Mouse (Mus musculus) heart, postnatal 0 days (tissue): ENCODE measurements around the gene Nab1. TPM values are rescaled to one million over a fixed set of nuclear protein-coding genes. Genes with fewer than 3 reads are reported as not detected.
"Not testable (repeated sequence)": the region's sequence is repeated elsewhere in the genome, so short reads cannot be mapped to it uniquely, and the experiment has no call there.

ENCODE experiments used
- ATAC-seq: fragments of 200-750 bp; cut with Nextera tagmentation; 2 replicates; pipeline ENCODE4 v1.8.0; 2017; ENCODE audit warnings: low read depth, moderate number of reproducible peaks, moderate library complexity; ENCODE audit not compliant: insufficient read depth
- DNase-seq: peaks from one replicate; pipeline ENCODE4 v3.0.0-alpha.2; 2016; ENCODE audit warnings: low spot score
- H3K27ac ChIP-seq: fragments of 300-500 bp; sonication (generic); 2 replicates; pipeline ENCODE4 v1.5.1; 2014; ENCODE audit warnings: low read depth, mild to moderate bottlenecking
- H3K27me3 ChIP-seq: fragments of 300-500 bp; sonication (generic); 2 replicates; pipeline ENCODE4 v1.6.1; 2014; ENCODE audit warnings: low read length, mixed read lengths; ENCODE audit not compliant: control insufficient read depth, insufficient read depth
- H3K36me3 ChIP-seq: fragments of 300-500 bp; sonication (generic); replicated peaks from 2 replicates; pipeline ENCODE4 v1.6.1; 2014; ENCODE audit warnings: low read length, mixed read lengths; ENCODE audit not compliant: control insufficient read depth, insufficient read depth
- H3K4me1 ChIP-seq: fragments of 300-500 bp; sonication (generic); 2 replicates; pipeline ENCODE4 v1.6.1; 2014; ENCODE audit warnings: antibody characterized with exemption; ENCODE audit not compliant: control insufficient read depth, insufficient read depth
- H3K4me2 ChIP-seq: fragments of 300-500 bp; sonication (generic); 2 replicates; pipeline ENCODE4 v1.6.1; 2014; ENCODE audit warnings: low read depth, mild to moderate bottlenecking, low read length, moderate library complexity
- H3K4me3 ChIP-seq: fragments of 300-500 bp; sonication (generic); 2 replicates; pipeline ENCODE4 v1.5.1; 2014; ENCODE audit warnings: low read depth, low read length
- H3K9ac ChIP-seq: fragments of 300-500 bp; sonication (generic); replicated peaks from 2 replicates; pipeline ENCODE4 v1.6.1; 2014; ENCODE audit warnings: low read depth, low read length, mixed read lengths
- H3K9me3 ChIP-seq: fragments of 300-500 bp; sonication (generic); replicated peaks from 2 replicates; pipeline ENCODE4 v1.6.1; 2016; ENCODE audit warnings: low read length; ENCODE audit not compliant: control insufficient read depth
- CTCF ChIP-seq: IDR thresholded peaks from 2 replicates; pipeline ENCODE4 v1.5.1; 2016; ENCODE audit warnings: antibody characterized with exemption, control low read depth, low read depth
- EP300 ChIP-seq: IDR thresholded peaks from 2 replicates; pipeline ENCODE4 v1.6.1; 2016; ENCODE audit warnings: antibody characterized with exemption, low read depth
- WGBS: fragments of 180-500 bp; shearing (Covaris S2); extraction: QIAGEN DNeasy Blood & Tissue Kit; methylation state at CpG from one replicate; pipeline ENCODE4 v1.1.7; 2014; 5-methylcytosine and 5-hydroxymethylcytosine counted together
- polyA plus RNA-seq: library from polyadenylated mRNA; unstranded; fragments of >200 nt; fragmentation: Nextera tagmentation; extraction: Ambion mirVana; gene quantifications from 2 replicates; pipeline ENCODE4 v1.2.1, GENCODE M21; 2015
- total RNA-seq: library from RNA; depleted of rRNA; stranded (reverse); fragments of >200 nt; gene quantifications from 2 replicates; pipeline ENCODE4 v1.2.3, GENCODE M21; 2014; ENCODE audit warnings: low replicate concordance; rRNA removed

The Nab1 gene
- total RNA-seq: 23.7 and 31.9 TPM in 2 replicates
- polyA plus RNA-seq: 13.2 and 15.0 TPM in 2 replicates

- WGBS: 4% methylated on average over 20 of the region's 80 CpGs
- DNase-seq: peak; percentile 50
- Histone ChIP-seq H3K9ac (peak within 1 kb of the TSS; percentile 94), H3K36me3 (no peaks in the 10 kb centered on the region), H3K4me2 (peak within 1 kb of the TSS; percentile 74), H3K4me1 (peaks cover 8% of the 10 kb centered on the region), H3K9me3 (no peaks in the 10 kb centered on the region), H3K4me3 (peak within 1 kb of the TSS; percentile 90), H3K27me3 (no peaks in the 10 kb centered on the region), H3K27ac (peak within 1 kb of the TSS; percentile 93)
- peak; percentile 92 for ATAC-seq
- TF ChIP-seq CTCF: no peak
- TF ChIP-seq EP300: no peak
Measured at GRCm38 (mm10) chr1:52500314-52500981, at the start of gene Nab1. TSS of gene Nab1 (minus strand) at chr1:52500679.

GRCm38 (mm10) chr1:52547451-52547850 lies 47.0 kb upstream of the Nab1 start:
- Histone ChIP-seq H3K27me3 (no peaks in the 10 kb centered on the region), H3K4me2 (no peak overlapping the region), H3K27ac (no peak overlapping the region), H3K9ac (no peak overlapping the region), H3K36me3 (no peaks in the 10 kb centered on the region), H3K9me3 (peaks cover 14% of the 10 kb centered on the region), H3K4me1 (no peaks in the 10 kb centered on the region), H3K4me3 (no peak overlapping the region)
- 68% methylated on average over 5 of the region's 5 CpGs for WGBS
- TF ChIP-seq CTCF (no peak), EP300 (no peak)
- DNase-seq (no peak), ATAC-seq (no peak)

- TF ChIP-seq CTCF (no peak), EP300 (no peak)
- no peak for ATAC-seq
- Histone ChIP-seq H3K36me3 (no peaks in the 10 kb centered on the region), H3K4me1 (no peaks in the 10 kb centered on the region), H3K4me3 (no peak overlapping the region), H3K27ac (no peak overlapping the region), H3K9me3 (peaks cover 14% of the 10 kb centered on the region), H3K27me3 (no peaks in the 10 kb centered on the region), H3K9ac (no peak overlapping the region), H3K4me2 (no peak overlapping the region)
- DNase-seq: peak; percentile 7
- 49% methylated on average over 3 of the region's 3 CpGs for WGBS
Measured at GRCm38 (mm10) chr1:52546796-52547195, 46.3 kb upstream of the Nab1 start.

- 31% methylated on average over 3 of the region's 3 CpGs for WGBS
- not testable (repeated sequence) for H3K27ac ChIP-seq
- ATAC-seq: peak; percentile 41
Measured at GRCm38 (mm10) chr1:52540124-52540523, 39.6 kb upstream of the Nab1 start.

GRCm38 (mm10) chr1:52529933-52530332 lies 29.5 kb upstream of the Nab1 start:
- no peaks in the 10 kb centered on the region for H3K27me3 ChIP-seq
- no peak overlapping the region for H3K9ac ChIP-seq
- DNase-seq (no peak), ATAC-seq (no peak)
- no peaks in the 10 kb centered on the region for H3K4me1 ChIP-seq
- no peaks in the 10 kb centered on the region for H3K9me3 ChIP-seq
- no peak overlapping the region for H3K4me2 ChIP-seq
- no peak for TF ChIP-seq EP300
- no peak for TF ChIP-seq CTCF
- no peak overlapping the region for H3K27ac ChIP-seq
- H3K36me3 ChIP-seq: no peaks in the 10 kb centered on the region
- H3K4me3 ChIP-seq: no peak overlapping the region

More at GRCm38 (mm10) chr1:52540124-52540523, 39.6 kb upstream of the Nab1 start:
- H3K36me3 ChIP-seq, DNase-seq, H3K4me2 ChIP-seq, H3K4me1 ChIP-seq, H3K27me3 ChIP-seq, H3K9ac ChIP-seq, H3K4me3 ChIP-seq, H3K9me3 ChIP-seq: not testable (repeated sequence)

GRCm38 (mm10) chr1:52527656-52528055 lies 27.2 kb upstream of the Nab1 start:
- DNase-seq (no peak), ATAC-seq (no peak)
- H3K27me3 ChIP-seq: no peaks in the 10 kb centered on the region
- no peaks in the 10 kb centered on the region for H3K4me1 ChIP-seq
- H3K27ac ChIP-seq: no peak overlapping the region
- no peak overlapping the region for H3K9ac ChIP-seq
- no peak overlapping the region for H3K4me2 ChIP-seq
- H3K9me3 ChIP-seq: no peaks in the 10 kb centered on the region
- H3K4me3 ChIP-seq: no peak overlapping the region
- H3K36me3 ChIP-seq: no peaks in the 10 kb centered on the region
- TF ChIP-seq EP300: no peak
- TF ChIP-seq CTCF: no peak
- WGBS: 43% methylated on average over 2 of the region's 2 CpGs
